Mouse (Mus musculus) limb, embryonic 13.5 days (tissue): ENCODE data around the gene Smc2. TPM values are rescaled to one million over a fixed set of nuclear protein-coding genes. Genes with fewer than 3 reads are reported as not detected.
"Not testable (repeated sequence)": the region's sequence is repeated elsewhere in the genome, so short reads cannot be mapped to it uniquely, and the experiment has no call there.

ENCODE experiments used
- ATAC-seq: fragments of 200-750 bp; cut with Nextera tagmentation; 2 replicates; pipeline ENCODE4 v1.8.0; 2017; ENCODE audit warnings: low read depth, moderate number of reproducible peaks, moderate TSS enrichment; ENCODE audit not compliant: low FRiP score
- H3K27ac ChIP-seq: fragments of 300-500 bp; sonication (generic); 2 replicates; pipeline ENCODE4 v1.5.1; 2015; ENCODE audit warnings: inconsistent platforms, mild to moderate bottlenecking, moderate library complexity
- H3K27me3 ChIP-seq: fragments of 300-500 bp; sonication (generic); 2 replicates; pipeline ENCODE4 v1.6.1; 2015; ENCODE audit warnings: mild to moderate bottlenecking, inconsistent platforms
- H3K36me3 ChIP-seq: fragments of 300-500 bp; sonication (generic); 2 replicates; pipeline ENCODE4 v1.6.1; 2015; ENCODE audit warnings: inconsistent platforms, mild to moderate bottlenecking, moderate library complexity
- H3K4me1 ChIP-seq: fragments of 300-500 bp; sonication (generic); 2 replicates; pipeline ENCODE4 v1.6.1; 2015; ENCODE audit warnings: inconsistent platforms
- H3K4me2 ChIP-seq: fragments of 300-500 bp; sonication (generic); replicated peaks from 2 replicates; pipeline ENCODE4 v1.6.1; 2015; ENCODE audit warnings: inconsistent platforms, mild to moderate bottlenecking, moderate library complexity
- H3K4me3 ChIP-seq: fragments of 300-500 bp; sonication (generic); 2 replicates; pipeline ENCODE4 v1.5.1; 2015; ENCODE audit warnings: moderate library complexity, mild to moderate bottlenecking, inconsistent platforms
- H3K9ac ChIP-seq: fragments of 300-500 bp; sonication (generic); 2 replicates; pipeline ENCODE4 v1.6.1; 2015; ENCODE audit warnings: mild to moderate bottlenecking, inconsistent platforms
- H3K9me3 ChIP-seq: fragments of 300-500 bp; sonication (generic); 2 replicates; pipeline ENCODE4 v1.6.1; 2016; ENCODE audit warnings: inconsistent platforms
- WGBS: fragments of 180-500 bp; shearing (Covaris S2); methylation state at CpG from one replicate; pipeline ENCODE4 v1.1.7; 2015; 5-methylcytosine and 5-hydroxymethylcytosine counted together
- polyA plus RNA-seq: library from polyadenylated mRNA; unstranded; fragments of >200 nt; fragmentation: Nextera tagmentation; extraction: Ambion mirVana; gene quantifications from 2 replicates; pipeline ENCODE4 v1.2.1, GENCODE M21; 2015

Smc2 gene
- polyA plus RNA-seq, result 233 and 234 TPM in 2 replicates

- Histone ChIP-seq H3K9me3 (no peaks in the 10 kb centered on the region), H3K9ac (peak within 1 kb of the TSS; percentile 82), H3K36me3 (peaks cover 21% of the 10 kb centered on the region), H3K4me1 (peaks cover 5% of the 10 kb centered on the region), H3K4me2 (peak within 1 kb of the TSS; percentile 74), H3K27me3 (no peaks in the 10 kb centered on the region), H3K27ac (peak within 1 kb of the TSS; percentile 79), H3K4me3 (peak within 1 kb of the TSS; percentile 82)
- ATAC-seq, result peak; percentile 99
- under 1% methylated on average over 53 of the region's 53 CpGs for WGBS
Measured at GRCm38 (mm10) chr4:52438886-52439664, at the start of gene Smc2. Gene Smc2, plus strand, starts transcription at chr4:52439243.

- Histone ChIP-seq H3K4me1 (no peaks in the 10 kb centered on the region), H3K4me3 (no peak overlapping the region), H3K36me3 (no peaks in the 10 kb centered on the region), H3K27me3 (no peaks in the 10 kb centered on the region), H3K27ac (no peak overlapping the region), H3K9ac (no peak overlapping the region), H3K9me3 (no peaks in the 10 kb centered on the region), H3K4me2 (no peak overlapping the region)
- 83% methylated on average over 2 of the region's 2 CpGs for WGBS
- ATAC-seq, result no peak
Measured at GRCm38 (mm10) chr4:52411587-52411986, 27.5 kb upstream of the Smc2 start.

GRCm38 (mm10) chr4:52423653-52424052, 15.4 kb upstream of the Smc2 start:
- no peaks in the 10 kb centered on the region for H3K9me3 ChIP-seq
- H3K4me2 ChIP-seq, result no peak overlapping the region
- no peak overlapping the region for H3K27ac ChIP-seq
- 20% methylated on average over 4 of the region's 4 CpGs for WGBS
- H3K9ac ChIP-seq, result no peak overlapping the region
- ATAC-seq, result no peak
- H3K27me3 ChIP-seq, result no peaks in the 10 kb centered on the region
- H3K4me3 ChIP-seq, result no peak overlapping the region
- H3K4me1 ChIP-seq, result no peaks in the 10 kb centered on the region
- H3K36me3 ChIP-seq, result no peaks in the 10 kb centered on the region

- Histone ChIP-seq H3K4me3 (no peak overlapping the region), H3K27ac (no peak overlapping the region), H3K4me2 (0 out of 2 replicates have a peak overlapping the region, but pooled peaks have one; percentile 14), H3K4me1 (no peaks in the 10 kb centered on the region), H3K36me3 (no peaks in the 10 kb centered on the region), H3K9me3 (no peaks in the 10 kb centered on the region), H3K9ac (no peak overlapping the region), H3K27me3 (no peaks in the 10 kb centered on the region)
- 33% methylated on average over 7 of the region's 7 CpGs for WGBS
- no peak for ATAC-seq
Measured at GRCm38 (mm10) chr4:52429310-52430198, 9.5 kb upstream of the Smc2 start.

GRCm38 (mm10) chr4:52435551-52435950, 3.5 kb upstream of the Smc2 start:
- H3K36me3 ChIP-seq, H3K9ac ChIP-seq, H3K4me3 ChIP-seq, H3K4me2 ChIP-seq, H3K27me3 ChIP-seq, ATAC-seq, H3K9me3 ChIP-seq, H3K27ac ChIP-seq, H3K4me1 ChIP-seq: not testable (repeated sequence)
- WGBS, result 98% methylated on average over 2 of the region's 2 CpGs

- Histone ChIP-seq H3K36me3 (peaks cover 15% of the 10 kb centered on the region), H3K4me1 (peaks cover 5% of the 10 kb centered on the region), H3K4me3 (peak overlapping the region; percentile 82), H3K9ac (peak overlapping the region; percentile 82), H3K27me3 (no peaks in the 10 kb centered on the region), H3K4me2 (peak overlapping the region; percentile 74), H3K9me3 (no peaks in the 10 kb centered on the region), H3K27ac (peak overlapping the region; percentile 79)
- ATAC-seq, result no peak
- 1% methylated on average over 20 of the region's 20 CpGs for WGBS
Measured at GRCm38 (mm10) chr4:52438371-52438885, 615 bp upstream of the Smc2 start.

- Histone ChIP-seq H3K4me3 (no peak overlapping the region), H3K36me3 (peaks cover 56% of the 10 kb centered on the region), H3K27me3 (no peaks in the 10 kb centered on the region), H3K27ac (no peak overlapping the region), H3K4me2 (no peak overlapping the region), H3K9ac (no peak overlapping the region), H3K9me3 (0 out of 2 replicates have a peak, but pooled peaks cover 3% of the 10 kb centered on the region), H3K4me1 (no peaks in the 10 kb centered on the region)
- WGBS, result 88% methylated on average over 1 of the region's 1 CpGs
- ATAC-seq, result no peak
Measured at GRCm38 (mm10) chr4:52459726-52460125, 20.7 kb downstream of the Smc2 start.

- Histone ChIP-seq H3K9me3 (0 out of 2 replicates have a peak, but pooled peaks cover 3% of the 10 kb centered on the region), H3K27me3 (no peaks in the 10 kb centered on the region), H3K4me2 (no peak overlapping the region), H3K4me3 (no peak overlapping the region), H3K9ac (no peak overlapping the region), H3K4me1 (no peaks in the 10 kb centered on the region), H3K36me3 (peaks cover 54% of the 10 kb centered on the region), H3K27ac (no peak overlapping the region)
- no peak for ATAC-seq
- 92% methylated on average over 5 of the region's 5 CpGs for WGBS
Measured at GRCm38 (mm10) chr4:52461321-52461720, 22.3 kb downstream of the Smc2 start.

- H3K27ac ChIP-seq, result no peak overlapping the region
- H3K4me3 ChIP-seq, result no peak overlapping the region
- no peak overlapping the region for H3K9ac ChIP-seq
- no peak overlapping the region for H3K4me2 ChIP-seq
- no peak for ATAC-seq
- no peaks in the 10 kb centered on the region for H3K9me3 ChIP-seq
- peaks cover 52% of the 10 kb centered on the region for H3K36me3 ChIP-seq
- 85% methylated on average over 3 of the region's 3 CpGs for WGBS
- no peaks in the 10 kb centered on the region for H3K27me3 ChIP-seq
- H3K4me1 ChIP-seq, result no peaks in the 10 kb centered on the region
Measured at GRCm38 (mm10) chr4:52473431-52473830, 34.4 kb downstream of the Smc2 start.

- H3K4me2 ChIP-seq, result no peak overlapping the region
- no peaks in the 10 kb centered on the region for H3K9me3 ChIP-seq
- peaks cover 22% of the 10 kb centered on the region for H3K36me3 ChIP-seq
- 94% methylated on average over 4 of the region's 4 CpGs for WGBS
- H3K27me3 ChIP-seq, result no peaks in the 10 kb centered on the region
- no peaks in the 10 kb centered on the region for H3K4me1 ChIP-seq
- H3K4me3 ChIP-seq, result no peak overlapping the region
- no peak for ATAC-seq
- no peak overlapping the region for H3K27ac ChIP-seq
- no peak overlapping the region for H3K9ac ChIP-seq
Measured at GRCm38 (mm10) chr4:52487486-52487885, 48.4 kb downstream of the Smc2 start.

- not testable (repeated sequence) for H3K36me3 ChIP-seq, H3K9ac ChIP-seq, H3K27ac ChIP-seq, H3K9me3 ChIP-seq, H3K27me3 ChIP-seq, ATAC-seq, H3K4me2 ChIP-seq, H3K4me1 ChIP-seq, H3K4me3 ChIP-seq
- WGBS, result 98% methylated on average over 10 of the region's 10 CpGs
Measured at GRCm38 (mm10) chr4:52497144-52497543, 58.1 kb downstream of the Smc2 start, which contains the start of gene Vma21-ps. Gene Vma21-ps, minus strand, starts transcription at chr4:52497244.

- Histone ChIP-seq H3K27ac (no peak overlapping the region), H3K9me3 (no peaks in the 10 kb centered on the region), H3K36me3 (no peaks in the 10 kb centered on the region), H3K4me2 (no peak overlapping the region), H3K9ac (no peak overlapping the region), H3K4me3 (no peak overlapping the region), H3K4me1 (no peaks in the 10 kb centered on the region), H3K27me3 (no peaks in the 10 kb centered on the region)
- ATAC-seq, result no peak
- WGBS, result 22% methylated on average over 4 of the region's 4 CpGs
Measured at GRCm38 (mm10) chr4:52517580-52517979, 78.5 kb downstream of the Smc2 start.
